Mouse (Mus musculus) effector memory CD4-positive, alpha-beta T cell, adult 5 months (primary cell): ENCODE results near the gene Sucnr1. TPM values are rescaled to one million over a fixed set of nuclear protein-coding genes. Genes with fewer than 3 reads are reported as not detected.

ENCODE experiments used
- polyA plus RNA-seq: library from polyadenylated mRNA; unstranded; fragments of 100-300 nt; shearing (Covaris generic); gene quantifications from one replicate; pipeline ENCODE4 v1.2.1, GENCODE M21; 2017

Sucnr1 gene
- not detected for polyA plus RNA-seq

GRCm38 (mm10) chr3:60081648-60082047, at the start of gene Sucnr1:
TSS of gene Sucnr1 (plus strand) at chr3:60081869.

Other genes starting within 250 kb of the Sucnr1 start
- gene Gm8298, start 220.8 kb upstream of the Sucnr1 start, polyA plus RNA-seq = not detected
- not detected for gene C130079G13Rik, start 156.7 kb upstream of the Sucnr1 start, polyA plus RNA-seq
- 0.24 TPM for gene Aadacl2, start 75.1 kb upstream of the Sucnr1 start, polyA plus RNA-seq
- gene Aadac, start 56.2 kb upstream of the Sucnr1 start, polyA plus RNA-seq = not detected